Mouse (Mus musculus): ENCODE data around the gene Ctnnbl1. TPM values are rescaled to one million over a fixed set of nuclear protein-coding genes. Genes with fewer than 3 reads are reported as not detected.
A peak's percentile ranks its signal among the peaks of the same experiment; 100 is the strongest.

The Ctnnbl1 gene
- total and polyA plus RNA-seq, 3 experiments: 6.7 to 10.7 (median 10.1) TPM

GRCm38 (mm10) chr2:157745735-157746134 is 8.5 kb downstream of the Ctnnbl1 start:
- intact Hi-C loops (cut with DNase I): no loop called here
- Histone ChIP-seq H3K4me3 (no peak overlapping the region), H3K79me2 (replicated peaks; ENCODE audit: control insufficient read depth, insufficient read depth, low read length) (no peaks in the 10 kb centered on the region), H3K9ac (ENCODE audit: low read depth, low read length) (no peak overlapping the region), H3K27ac (no peak overlapping the region), H3K4me1 (ENCODE audit: control insufficient read depth, insufficient read depth, low read length) (peaks cover 4% of the 10 kb centered on the region), H3K27me3 (ENCODE audit: control insufficient read depth, insufficient read depth, low read length) (no peaks in the 10 kb centered on the region), H3K36me3 (ENCODE audit: control insufficient read depth, insufficient read depth, low read length) (no peaks in the 10 kb centered on the region)
- no peak for DNase-seq
- WGBS: 98% methylated on average over 4 of the region's 4 CpGs
- TF ChIP-seq POLR2A (IDR thresholded peaks at IDR 0.05; ENCODE audit: insufficient read depth, low read depth, low read length) (no peak), CTCF (IDR thresholded peaks at IDR 0.05) (peak; percentile 58), EP300 (IDR thresholded peaks at IDR 0.05; ENCODE audit: insufficient read depth, low read depth, low read length) (no peak)

GRCm38 (mm10) chr2:157746558-157746957 is 9.4 kb downstream of the Ctnnbl1 start:
- 72% methylated on average over 9 of the region's 9 CpGs for WGBS
- no peak for DNase-seq
- Histone ChIP-seq H3K4me1 (ENCODE audit: control insufficient read depth, insufficient read depth, low read length) (peaks cover 6% of the 10 kb centered on the region), H3K27me3 (ENCODE audit: control insufficient read depth, insufficient read depth, low read length) (no peaks in the 10 kb centered on the region), H3K4me3 (no peak overlapping the region), H3K27ac (no peak overlapping the region), H3K79me2 (replicated peaks; ENCODE audit: control insufficient read depth, insufficient read depth, low read length) (no peaks in the 10 kb centered on the region), H3K36me3 (ENCODE audit: control insufficient read depth, insufficient read depth, low read length) (peaks cover 4% of the 10 kb centered on the region; the same call in 1 of the 2 replicates), H3K9ac (ENCODE audit: low read depth, low read length) (no peak overlapping the region)
- TF ChIP-seq EP300 (IDR thresholded peaks at IDR 0.05; ENCODE audit: insufficient read depth, low read depth, low read length): no peak
- intact Hi-C loops (cut with DNase I): no loop called here

- intact Hi-C loops (cut with DNase I): no loop called here
- TF ChIP-seq POLR2A (IDR thresholded peaks at IDR 0.05; ENCODE audit: insufficient read depth, low read depth, low read length) (no peak), EP300 (IDR thresholded peaks at IDR 0.05; ENCODE audit: insufficient read depth, low read depth, low read length) (no peak), CTCF (IDR thresholded peaks at IDR 0.05) (no peak)
- 66% methylated on average over 2 of the region's 2 CpGs for WGBS
- peaks cover 6% of the 10 kb centered on the region for H3K4me1 ChIP-seq (ENCODE audit: control insufficient read depth, insufficient read depth, low read length)
- H3K79me2 ChIP-seq (replicated peaks; ENCODE audit: control insufficient read depth, insufficient read depth, low read length): no peaks in the 10 kb centered on the region
- H3K27ac ChIP-seq: no peak overlapping the region
- peaks cover 4% of the 10 kb centered on the region; the same call in 1 of the 2 replicates for H3K36me3 ChIP-seq (ENCODE audit: control insufficient read depth, insufficient read depth, low read length)
- no peak overlapping the region for H3K4me3 ChIP-seq
- no peaks in the 10 kb centered on the region for H3K27me3 ChIP-seq (ENCODE audit: control insufficient read depth, insufficient read depth, low read length)
- no peak for DNase-seq
- H3K9ac ChIP-seq (ENCODE audit: low read depth, low read length): no peak overlapping the region
Observed at GRCm38 (mm10) chr2:157747989-157748388, 10.8 kb downstream of the Ctnnbl1 start.

- no peak for DNase-seq
- Histone ChIP-seq H3K27me3 (ENCODE audit: control insufficient read depth, insufficient read depth, low read length) (no peaks in the 10 kb centered on the region), H3K79me2 (replicated peaks; ENCODE audit: control insufficient read depth, insufficient read depth, low read length) (peaks cover 2% of the 10 kb centered on the region; the same call in 1 of the 2 replicates), H3K36me3 (ENCODE audit: control insufficient read depth, insufficient read depth, low read length) (peaks cover 4% of the 10 kb centered on the region; the same call in 1 of the 2 replicates), H3K27ac (no peak overlapping the region), H3K4me1 (ENCODE audit: control insufficient read depth, insufficient read depth, low read length) (peaks cover 6% of the 10 kb centered on the region), H3K9ac (ENCODE audit: low read depth, low read length) (no peak overlapping the region), H3K4me3 (no peak overlapping the region)
- TF ChIP-seq POLR2A (IDR thresholded peaks at IDR 0.05; ENCODE audit: insufficient read depth, low read depth, low read length): no peak
- no peak for TF ChIP-seq EP300 (IDR thresholded peaks at IDR 0.05; ENCODE audit: insufficient read depth, low read depth, low read length)
- no peak for TF ChIP-seq CTCF (IDR thresholded peaks at IDR 0.05)
- 76% methylated on average over 8 of the region's 8 CpGs for WGBS
- intact Hi-C loops (cut with DNase I): loop anchor here (5.0 to 10.0 kb wide), 2 partner anchors 122 to 194 kb away; no protein-coding TSS in a partner anchor
Observed at GRCm38 (mm10) chr2:157750481-157750880, 13.3 kb downstream of the Ctnnbl1 start.

- no peak overlapping the region for H3K9ac ChIP-seq (ENCODE audit: low read depth, low read length)
- TF ChIP-seq EP300 (IDR thresholded peaks at IDR 0.05; ENCODE audit: insufficient read depth, low read depth, low read length) (no peak), POLR2A (IDR thresholded peaks at IDR 0.05; ENCODE audit: insufficient read depth, low read depth, low read length) (no peak)
- 57% methylated on average over 12 of the region's 12 CpGs for WGBS
- H3K27me3 ChIP-seq (ENCODE audit: control insufficient read depth, insufficient read depth, low read length): no peaks in the 10 kb centered on the region
- H3K4me3 ChIP-seq: no peak overlapping the region
- H3K79me2 ChIP-seq (replicated peaks; ENCODE audit: control insufficient read depth, insufficient read depth, low read length): peaks cover 2% of the 10 kb centered on the region; the same call in 1 of the 2 replicates
- no peak overlapping the region for H3K27ac ChIP-seq
- intact Hi-C loops (cut with DNase I): loop anchor here (5.0 to 10.0 kb wide), 2 partner anchors 121 to 194 kb away; no protein-coding TSS in a partner anchor
- H3K4me1 ChIP-seq (ENCODE audit: control insufficient read depth, insufficient read depth, low read length): peaks cover 6% of the 10 kb centered on the region
- DNase-seq: no peak
- H3K36me3 ChIP-seq (ENCODE audit: control insufficient read depth, insufficient read depth, low read length): peaks cover 4% of the 10 kb centered on the region; the same call in 1 of the 2 replicates
Observed at GRCm38 (mm10) chr2:157750926-157751588, 13.9 kb downstream of the Ctnnbl1 start.

Measured in heart, adult 2 months (tissue).